Mouse (Mus musculus) adrenal gland, postnatal 10 days (tissue): ENCODE results near the gene Atxn7. TPM values are rescaled to one million over a fixed set of nuclear protein-coding genes. Genes with fewer than 3 reads are reported as not detected.
A peak's percentile ranks its signal among the peaks of the same experiment; 100 is the strongest.

Experiments
- DNase-seq: peaks from one replicate; pipeline ENCODE4 v3.0.0; 2021; ENCODE audit warnings: mixed read lengths
- total RNA-seq, 2 experiments: library from RNA; stranded (reverse); gene quantifications; 2 replicates each; pipeline ENCODE4 v1.2.3; 2021

The Atxn7 gene
- total RNA-seq, 2 experiments from 2014 or later: 22.6 to 26.2 TPM

DNA sequence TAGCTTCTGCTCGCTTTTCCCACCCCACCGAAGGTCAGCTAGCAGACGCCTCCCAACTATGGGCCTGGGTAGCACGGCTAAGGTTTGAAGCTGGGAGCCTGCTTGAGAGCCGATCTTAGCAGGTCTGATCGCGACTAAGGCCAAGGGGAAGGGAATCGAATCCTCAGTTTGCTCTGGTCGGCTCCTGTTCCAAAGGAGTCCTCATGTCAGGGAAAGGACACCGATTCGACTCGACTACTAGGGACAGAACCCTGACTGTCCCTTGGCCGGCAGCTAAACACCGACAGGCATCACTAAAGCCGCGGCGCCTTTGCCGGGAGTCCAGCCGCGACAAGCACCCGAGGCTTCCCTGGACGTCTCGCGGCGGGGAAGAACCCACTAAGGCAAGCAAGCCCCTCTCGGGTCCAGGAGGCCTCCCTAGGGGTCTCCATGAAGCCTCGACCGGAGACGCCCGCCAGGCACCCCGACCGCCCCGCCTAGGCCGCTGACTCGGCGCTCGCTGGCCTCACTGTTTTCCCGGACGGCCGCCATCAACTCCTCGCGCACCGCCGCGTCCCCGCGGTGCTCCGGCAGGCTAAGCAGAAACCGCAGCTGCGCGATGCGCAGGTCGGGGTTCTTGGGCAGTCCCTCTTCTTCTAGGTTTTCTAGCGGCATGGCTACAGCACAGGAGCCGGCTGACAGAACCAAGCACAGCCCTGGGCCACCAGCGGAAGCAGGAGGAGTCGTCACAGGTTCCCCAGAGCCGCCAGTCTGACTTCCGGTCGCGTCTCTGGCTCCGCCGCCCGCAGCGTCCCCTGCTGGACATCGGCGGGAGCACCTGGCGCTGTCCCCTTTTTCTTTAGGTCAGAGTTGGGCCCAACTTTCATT is 159.2 kb downstream of the Atxn7 start, which contains the start of gene Psmd6:
Gene Psmd6, minus strand, starts transcription at position 755 of the 867 bp plus-strand sequence.
- peak; percentile 95 for DNase-seq

Other genes with a start within 250 kb of the Atxn7 start
- gene Gm281, start 47.0 kb upstream of the Atxn7 start, total RNA-seq: not detected
- gene Thoc7, start 412 bp downstream of the Atxn7 start, total RNA-seq: 100 to 1,000 TPM; 133 to 134 TPM
- 100 to 1,000 TPM; 118 to 130 TPM for gene Psmd6, start 159.5 kb downstream of the Atxn7 start, total RNA-seq
- gene Olfr720, start 225.4 kb downstream of the Atxn7 start, total RNA-seq: not detected